Mouse (Mus musculus) midbrain, embryonic 14.5 days (tissue): ENCODE results near the gene 5730409E04Rik. TPM values are rescaled to one million over a fixed set of nuclear protein-coding genes. Genes with fewer than 3 reads are reported as not detected.

Experiments
- ATAC-seq: fragments of 200-750 bp; cut with Nextera tagmentation; 2 replicates; pipeline ENCODE4 v1.8.0; 2017; ENCODE audit warnings: moderate number of reproducible peaks, moderate library complexity; ENCODE audit not compliant: low FRiP score, low TSS enrichment
- DNase-seq: peaks from one replicate; pipeline ENCODE4 v3.0.0-alpha.2; 2015
- H3K27ac ChIP-seq: fragments of 300-500 bp; sonication (generic); replicated peaks from 2 replicates; pipeline ENCODE4 v1.5.1; 2014; ENCODE audit warnings: mild to moderate bottlenecking, low read depth, low read length, moderate library complexity
- H3K27me3 ChIP-seq: fragments of 300-500 bp; sonication (generic); 2 replicates; pipeline ENCODE4 v1.6.1; 2014; ENCODE audit warnings: low read length, control low read depth, mixed read lengths; ENCODE audit not compliant: control insufficient read depth, insufficient read depth
- H3K36me3 ChIP-seq: fragments of 300-500 bp; sonication (generic); 2 replicates; pipeline ENCODE4 v1.6.1; 2014; ENCODE audit warnings: low read length, control low read depth; ENCODE audit not compliant: control insufficient read depth, insufficient read depth
- H3K4me1 ChIP-seq: fragments of 300-500 bp; sonication (generic); 2 replicates; pipeline ENCODE4 v1.6.1; 2014; ENCODE audit warnings: mild to moderate bottlenecking, antibody characterized with exemption, low read length, control low read depth; ENCODE audit not compliant: control insufficient read depth, insufficient read depth
- H3K4me2 ChIP-seq: fragments of 300-500 bp; sonication (generic); 2 replicates; pipeline ENCODE4 v1.6.1; 2014; ENCODE audit warnings: mild to moderate bottlenecking, low read length, moderate library complexity
- H3K4me3 ChIP-seq: fragments of 300-500 bp; sonication (generic); replicated peaks from 2 replicates; pipeline ENCODE4 v1.5.1; 2014; ENCODE audit warnings: low read depth, low read length
- H3K9ac ChIP-seq: fragments of 300-500 bp; sonication (generic); replicated peaks from 2 replicates; pipeline ENCODE4 v1.6.1; 2014; ENCODE audit warnings: mild to moderate bottlenecking, low read length, moderate library complexity
- H3K9me3 ChIP-seq: fragments of 300-500 bp; sonication (generic); 2 replicates; pipeline ENCODE4 v1.6.1; 2016; ENCODE audit warnings: low read length, control low read depth, mixed read lengths; ENCODE audit not compliant: control insufficient read depth
- WGBS: fragments of 180-500 bp; shearing (Covaris S2); extraction: QIAGEN DNeasy Blood & Tissue Kit; methylation state at CpG from one replicate; pipeline ENCODE4 v1.1.7; 2014; 5-methylcytosine and 5-hydroxymethylcytosine counted together
- polyA plus RNA-seq: library from polyadenylated mRNA; unstranded; fragments of >200 nt; fragmentation: Nextera tagmentation; extraction: Ambion mirVana; gene quantifications from 2 replicates; pipeline ENCODE4 v1.2.1, GENCODE M21; 2014

Gene 5730409E04Rik
- polyA plus RNA-seq: 8.1 and 14.5 TPM in 2 replicates

DNA sequence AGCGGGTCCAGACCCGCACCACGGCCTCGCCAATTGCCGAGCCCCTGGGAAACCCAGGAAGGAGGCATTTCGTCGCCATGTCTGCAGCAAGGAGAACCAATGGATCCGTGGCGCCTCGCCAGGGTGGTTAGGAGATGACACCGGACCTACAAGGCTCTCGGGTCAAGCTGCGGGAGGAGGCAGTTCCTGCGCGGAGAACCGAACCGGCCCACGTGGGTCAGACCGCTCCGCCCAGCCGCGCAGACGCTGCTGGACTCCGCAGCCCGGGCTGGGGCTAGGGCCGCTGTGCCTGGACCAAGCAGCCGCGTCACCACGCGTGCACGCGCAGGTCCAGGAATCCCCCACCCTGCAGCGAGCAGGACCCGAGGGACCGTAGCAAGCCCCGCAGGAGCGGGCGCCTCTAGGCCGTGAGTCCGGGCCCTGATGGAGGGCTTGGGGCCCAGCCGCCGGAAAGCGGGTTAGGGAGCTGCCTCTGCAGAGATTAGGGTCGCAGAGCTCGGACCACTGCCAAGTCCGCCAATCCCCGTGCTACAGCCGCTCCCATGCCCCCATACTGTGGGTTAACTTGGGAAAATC lies at the start of gene 5730409E04Rik:
Gene 5730409E04Rik (plus strand): TSS at position 213 of the 576 bp plus-strand sequence.
- Histone ChIP-seq H3K9ac (peak within 1 kb of the TSS; percentile 74), H3K27ac (peak within 1 kb of the TSS; percentile 45; the same call in 1 of the 2 replicates), H3K4me3 (peak within 1 kb of the TSS; percentile 53), H3K9me3 (no peaks in the 10 kb centered on the region), H3K36me3 (0 out of 2 replicates have a peak, but pooled peaks cover 4% of the 10 kb centered on the region), H3K4me2 (peak within 1 kb of the TSS; percentile 76), H3K4me1 (no peaks in the 10 kb centered on the region), H3K27me3 (peaks cover 66% of the 10 kb centered on the region)
- peak; percentile 63 for ATAC-seq
- DNase-seq: peak; percentile 78
- under 1% methylated on average over 48 of the region's 48 CpGs for WGBS

- ATAC-seq: no peak
- H3K36me3 ChIP-seq: 0 out of 2 replicates have a peak, but pooled peaks cover 5% of the 10 kb centered on the region
- H3K4me3 ChIP-seq: no peak overlapping the region
- no peaks in the 10 kb centered on the region for H3K4me1 ChIP-seq
- no peaks in the 10 kb centered on the region for H3K27me3 ChIP-seq
- WGBS: 95% methylated on average over 6 of the region's 6 CpGs
- no peak overlapping the region for H3K4me2 ChIP-seq
- H3K9me3 ChIP-seq: no peaks in the 10 kb centered on the region
- no peak for DNase-seq
- H3K27ac ChIP-seq: no peak overlapping the region
- no peak overlapping the region for H3K9ac ChIP-seq
Measured at GRCm38 (mm10) chr4:126563798-126564197, 45.8 kb upstream of the 5730409E04Rik start.

DNA sequence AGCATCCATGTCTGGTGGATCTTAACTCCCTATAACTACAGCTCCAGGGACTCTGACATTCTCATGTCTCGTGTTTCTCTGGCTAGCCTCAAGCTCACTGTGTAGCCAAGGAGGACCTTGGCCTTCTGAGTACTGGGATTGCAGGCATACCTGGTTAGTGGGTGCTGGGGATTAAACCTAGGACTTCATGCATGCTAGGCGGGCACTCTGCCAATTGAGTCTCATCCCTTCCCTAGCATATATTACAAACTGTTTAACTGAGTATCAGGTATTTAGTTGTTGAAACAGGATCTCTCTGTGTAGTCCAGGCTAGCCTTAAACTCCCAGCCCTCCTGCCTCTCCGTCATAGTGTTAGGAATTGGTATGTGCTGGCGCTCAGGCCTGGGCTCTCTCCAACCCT lies 42.4 kb upstream of the 5730409E04Rik start:
- Histone ChIP-seq H3K9me3 (no peaks in the 10 kb centered on the region), H3K9ac (no peak overlapping the region), H3K4me2 (no peak overlapping the region), H3K4me3 (no peak overlapping the region), H3K4me1 (no peaks in the 10 kb centered on the region), H3K27ac (no peak overlapping the region), H3K36me3 (0 out of 2 replicates have a peak, but pooled peaks cover 5% of the 10 kb centered on the region), H3K27me3 (no peaks in the 10 kb centered on the region)
- 98% methylated on average over 4 of the region's 4 CpGs for WGBS
- DNase-seq (no peak), ATAC-seq (no peak)

GRCm38 (mm10) chr4:126569783-126570182 lies 39.8 kb upstream of the 5730409E04Rik start:
- no peak for ATAC-seq
- H3K9ac ChIP-seq: no peak overlapping the region
- no peaks in the 10 kb centered on the region for H3K9me3 ChIP-seq
- peaks cover 15% of the 10 kb centered on the region; the same call in 1 of the 2 replicates for H3K36me3 ChIP-seq
- no peaks in the 10 kb centered on the region for H3K4me1 ChIP-seq
- no peak overlapping the region for H3K4me3 ChIP-seq
- no peak overlapping the region for H3K4me2 ChIP-seq
- no peak for DNase-seq
- H3K27me3 ChIP-seq: no peaks in the 10 kb centered on the region
- WGBS: 93% methylated on average over 3 of the region's 3 CpGs
- no peak overlapping the region for H3K27ac ChIP-seq

DNA sequence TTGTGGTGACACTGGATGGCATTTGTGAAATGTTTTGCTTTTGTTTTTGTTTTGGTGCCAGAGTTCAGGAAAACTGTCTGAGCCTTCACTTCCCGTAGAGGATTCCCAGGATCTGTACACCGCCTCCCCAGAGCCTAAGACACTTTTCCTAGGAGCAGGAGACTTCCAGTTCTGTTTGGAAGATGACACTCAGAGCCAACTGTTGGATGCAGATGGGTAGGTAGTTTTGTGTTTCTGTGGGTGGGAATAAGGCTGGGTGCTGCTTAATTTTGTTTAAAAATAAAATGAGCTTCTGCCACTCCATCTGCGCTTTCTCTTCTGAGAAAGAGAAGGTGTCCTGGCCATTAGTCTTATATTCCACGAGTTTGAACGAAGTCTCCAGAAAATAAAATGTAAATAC lies 33.3 kb upstream of the 5730409E04Rik start:
- H3K27me3 ChIP-seq: no peaks in the 10 kb centered on the region
- H3K27ac ChIP-seq: no peak overlapping the region
- H3K36me3 ChIP-seq: peaks cover 35% of the 10 kb centered on the region
- H3K4me3 ChIP-seq: no peak overlapping the region
- no peak overlapping the region for H3K9ac ChIP-seq
- H3K9me3 ChIP-seq: no peaks in the 10 kb centered on the region
- 96% methylated on average over 5 of the region's 5 CpGs for WGBS
- no peak for DNase-seq
- H3K4me2 ChIP-seq: no peak overlapping the region
- no peak for ATAC-seq
- no peaks in the 10 kb centered on the region for H3K4me1 ChIP-seq

DNA sequence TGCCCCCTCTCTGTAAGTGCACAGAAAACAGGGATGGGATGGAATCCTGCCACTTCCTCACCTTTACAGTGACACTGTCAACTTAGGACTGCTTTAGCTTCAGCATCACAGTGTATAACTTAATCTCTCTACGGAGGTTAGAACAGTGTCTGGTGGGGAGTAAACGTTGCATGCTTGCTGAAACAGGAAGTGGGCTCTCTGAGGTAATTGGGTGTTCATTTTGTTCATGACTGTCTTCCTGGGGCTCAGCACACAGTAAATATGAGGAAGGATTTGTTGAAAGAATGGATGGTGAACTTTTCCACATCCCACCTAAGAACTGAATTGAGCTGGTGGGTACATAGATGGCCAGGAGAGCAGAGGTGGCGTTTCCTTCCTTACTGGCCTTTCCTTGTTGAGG lies 31.7 kb upstream of the 5730409E04Rik start:
- 94% methylated on average over 3 of the region's 3 CpGs for WGBS
- H3K27ac ChIP-seq: no peak overlapping the region
- no peak for DNase-seq
- no peaks in the 10 kb centered on the region for H3K27me3 ChIP-seq
- H3K4me3 ChIP-seq: no peak overlapping the region
- no peaks in the 10 kb centered on the region for H3K9me3 ChIP-seq
- no peaks in the 10 kb centered on the region for H3K4me1 ChIP-seq
- no peak overlapping the region for H3K9ac ChIP-seq
- ATAC-seq: no peak
- H3K36me3 ChIP-seq: peaks cover 32% of the 10 kb centered on the region
- H3K4me2 ChIP-seq: no peak overlapping the region

DNA sequence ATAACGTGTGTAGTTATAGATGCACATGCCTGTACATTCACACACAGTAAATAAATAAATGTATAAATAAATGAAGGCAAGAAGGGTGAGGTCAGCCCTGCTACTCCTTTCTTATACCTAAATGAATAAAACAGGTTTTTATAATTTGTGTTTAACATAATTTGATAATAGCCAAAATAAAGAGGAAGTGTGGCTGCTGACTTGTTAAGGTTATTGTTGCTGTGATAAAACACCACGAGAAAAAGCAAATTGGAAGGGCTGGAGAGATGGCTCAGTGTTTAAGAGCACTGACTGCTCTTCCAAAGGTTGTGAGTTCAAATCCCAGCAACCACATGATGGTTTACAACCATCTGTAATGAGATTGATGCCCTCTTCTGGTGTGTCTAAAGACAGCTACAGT lies 30.5 kb upstream of the 5730409E04Rik start:
- no peak for DNase-seq
- ATAC-seq: no peak
- no peak overlapping the region for H3K27ac ChIP-seq
- H3K27me3 ChIP-seq: no peaks in the 10 kb centered on the region
- H3K36me3 ChIP-seq: peaks cover 29% of the 10 kb centered on the region
- H3K9ac ChIP-seq: no peak overlapping the region
- H3K4me3 ChIP-seq: no peak overlapping the region
- no peak overlapping the region for H3K4me2 ChIP-seq
- H3K4me1 ChIP-seq: no peaks in the 10 kb centered on the region
- no peaks in the 10 kb centered on the region for H3K9me3 ChIP-seq
- 93% methylated on average over 2 of the region's 2 CpGs for WGBS

- no peak overlapping the region for H3K9ac ChIP-seq
- H3K36me3 ChIP-seq: peaks cover 3% of the 10 kb centered on the region; the same call in 1 of the 2 replicates
- H3K27ac ChIP-seq: no peak overlapping the region
- H3K9me3 ChIP-seq: no peaks in the 10 kb centered on the region
- WGBS: 94% methylated on average over 13 of the region's 13 CpGs
- no peaks in the 10 kb centered on the region for H3K27me3 ChIP-seq
- H3K4me1 ChIP-seq: no peaks in the 10 kb centered on the region
- DNase-seq (no peak), ATAC-seq (no peak)
- no peak overlapping the region for H3K4me2 ChIP-seq
- no peak overlapping the region for H3K4me3 ChIP-seq
Measured at GRCm38 (mm10) chr4:126585739-126586138, 23.9 kb upstream of the 5730409E04Rik start.

GRCm38 (mm10) chr4:126592039-126592438 lies 17.6 kb upstream of the 5730409E04Rik start:
- no peak overlapping the region for H3K4me2 ChIP-seq
- 91% methylated on average over 6 of the region's 6 CpGs for WGBS
- no peak overlapping the region for H3K27ac ChIP-seq
- H3K27me3 ChIP-seq: no peaks in the 10 kb centered on the region
- peaks cover 17% of the 10 kb centered on the region; the same call in 1 of the 2 replicates for H3K36me3 ChIP-seq
- no peak for DNase-seq
- no peak overlapping the region for H3K4me3 ChIP-seq
- H3K4me1 ChIP-seq: no peaks in the 10 kb centered on the region
- H3K9me3 ChIP-seq: no peaks in the 10 kb centered on the region
- ATAC-seq: no peak
- no peak overlapping the region for H3K9ac ChIP-seq
